Mouse (Mus musculus): ENCODE measurements around the gene Pipox. TPM values are rescaled to one million over a fixed set of nuclear protein-coding genes. Genes with fewer than 3 reads are reported as not detected.

Gene Pipox
- polyA plus RNA-seq, 1 experiment from 2014 or later, result 25.5 TPM

GRCm38 (mm10) chr11:77927837-77928236 is 33.9 kb upstream of the Pipox start:
- peaks cover 8% of the 10 kb centered on the region; the same call in 1 of the 2 replicates for H3K4me1 ChIP-seq (replicated peaks)
- no peak overlapping the region for H3K4me3 ChIP-seq (replicated peaks)
- no peak overlapping the region for H3K4me2 ChIP-seq
- H3K27ac ChIP-seq (replicated peaks), result no peak overlapping the region
- H3K9ac ChIP-seq, result no peak overlapping the region
- 45% methylated on average over 5 of the region's 5 CpGs for WGBS (ENCODE audit: insufficient replicate concordance)
- ATAC-seq (ENCODE audit: insufficient read depth), result no peak
- no peaks in the 10 kb centered on the region for H3K36me3 ChIP-seq (replicated peaks)
- H3K9me3 ChIP-seq (replicated peaks), result no peaks in the 10 kb centered on the region
- peaks cover 74% of the 10 kb centered on the region for H3K27me3 ChIP-seq

- 18% methylated on average over 9 of the region's 9 CpGs for WGBS (ENCODE audit: insufficient replicate concordance)
- no peak for ATAC-seq (ENCODE audit: insufficient read depth)
- H3K27me3 ChIP-seq, result peaks cover 62% of the 10 kb centered on the region
- no peak overlapping the region for H3K4me3 ChIP-seq (replicated peaks)
- H3K4me2 ChIP-seq, result no peak overlapping the region
- H3K9me3 ChIP-seq (replicated peaks), result no peaks in the 10 kb centered on the region
- peaks cover 7% of the 10 kb centered on the region; the same call in 1 of the 2 replicates for H3K4me1 ChIP-seq (replicated peaks)
- H3K36me3 ChIP-seq (replicated peaks), result no peaks in the 10 kb centered on the region
- H3K9ac ChIP-seq, result no peak overlapping the region
- H3K27ac ChIP-seq (replicated peaks), result no peak overlapping the region
These were observed 32.8 kb upstream of the Pipox start for GRCm38 (mm10) chr11:77926666-77927065.

GRCm38 (mm10) chr11:77925836-77926657 is 32.2 kb upstream of the Pipox start:
- 28% methylated on average over 9 of the region's 9 CpGs for WGBS (ENCODE audit: insufficient replicate concordance)
- peaks cover 56% of the 10 kb centered on the region for H3K27me3 ChIP-seq
- no peak overlapping the region for H3K27ac ChIP-seq (replicated peaks)
- no peak overlapping the region for H3K4me3 ChIP-seq (replicated peaks)
- no peak for ATAC-seq (ENCODE audit: insufficient read depth)
- no peaks in the 10 kb centered on the region for H3K36me3 ChIP-seq (replicated peaks)
- H3K9me3 ChIP-seq (replicated peaks), result no peaks in the 10 kb centered on the region
- H3K9ac ChIP-seq, result no peak overlapping the region
- H3K4me2 ChIP-seq, result no peak overlapping the region
- 0 out of 2 replicates have a peak, but pooled peaks cover under 1% of the 10 kb centered on the region for H3K4me1 ChIP-seq (replicated peaks)

- Histone ChIP-seq H3K27ac (replicated peaks) (no peak overlapping the region), H3K4me2 (no peak overlapping the region), H3K36me3 (replicated peaks) (no peaks in the 10 kb centered on the region), H3K4me1 (replicated peaks) (no peaks in the 10 kb centered on the region), H3K27me3 (peaks cover 28% of the 10 kb centered on the region), H3K9ac (no peak overlapping the region), H3K4me3 (replicated peaks) (no peak overlapping the region), H3K9me3 (replicated peaks) (no peaks in the 10 kb centered on the region)
- 51% methylated on average over 4 of the region's 4 CpGs for WGBS (ENCODE audit: insufficient replicate concordance)
- ATAC-seq (ENCODE audit: insufficient read depth), result no peak
These were observed 29.4 kb upstream of the Pipox start for GRCm38 (mm10) chr11:77923285-77923684.

GRCm38 (mm10) chr11:77917166-77917565 is 23.3 kb upstream of the Pipox start:
- Histone ChIP-seq H3K9ac (no peak overlapping the region), H3K27ac (replicated peaks) (no peak overlapping the region), H3K36me3 (replicated peaks) (no peaks in the 10 kb centered on the region), H3K27me3 (peaks cover 54% of the 10 kb centered on the region), H3K4me2 (no peak overlapping the region), H3K4me3 (replicated peaks) (no peak overlapping the region), H3K9me3 (replicated peaks) (no peaks in the 10 kb centered on the region), H3K4me1 (replicated peaks) (no peaks in the 10 kb centered on the region)
- WGBS (ENCODE audit: insufficient replicate concordance), result 44% methylated on average over 10 of the region's 10 CpGs
- ATAC-seq (ENCODE audit: insufficient read depth), result no peak

- no peaks in the 10 kb centered on the region for H3K36me3 ChIP-seq (replicated peaks)
- no peak for ATAC-seq (ENCODE audit: insufficient read depth)
- no peaks in the 10 kb centered on the region for H3K9me3 ChIP-seq (replicated peaks)
- H3K4me2 ChIP-seq, result no peak overlapping the region
- H3K27ac ChIP-seq (replicated peaks), result no peak overlapping the region
- 51% methylated on average over 4 of the region's 4 CpGs for WGBS (ENCODE audit: insufficient replicate concordance)
- no peaks in the 10 kb centered on the region for H3K4me1 ChIP-seq (replicated peaks)
- no peak overlapping the region for H3K9ac ChIP-seq
- H3K4me3 ChIP-seq (replicated peaks), result no peak overlapping the region
- peaks cover 56% of the 10 kb centered on the region for H3K27me3 ChIP-seq
These were observed 22.8 kb upstream of the Pipox start for GRCm38 (mm10) chr11:77916741-77917140.

DNA sequence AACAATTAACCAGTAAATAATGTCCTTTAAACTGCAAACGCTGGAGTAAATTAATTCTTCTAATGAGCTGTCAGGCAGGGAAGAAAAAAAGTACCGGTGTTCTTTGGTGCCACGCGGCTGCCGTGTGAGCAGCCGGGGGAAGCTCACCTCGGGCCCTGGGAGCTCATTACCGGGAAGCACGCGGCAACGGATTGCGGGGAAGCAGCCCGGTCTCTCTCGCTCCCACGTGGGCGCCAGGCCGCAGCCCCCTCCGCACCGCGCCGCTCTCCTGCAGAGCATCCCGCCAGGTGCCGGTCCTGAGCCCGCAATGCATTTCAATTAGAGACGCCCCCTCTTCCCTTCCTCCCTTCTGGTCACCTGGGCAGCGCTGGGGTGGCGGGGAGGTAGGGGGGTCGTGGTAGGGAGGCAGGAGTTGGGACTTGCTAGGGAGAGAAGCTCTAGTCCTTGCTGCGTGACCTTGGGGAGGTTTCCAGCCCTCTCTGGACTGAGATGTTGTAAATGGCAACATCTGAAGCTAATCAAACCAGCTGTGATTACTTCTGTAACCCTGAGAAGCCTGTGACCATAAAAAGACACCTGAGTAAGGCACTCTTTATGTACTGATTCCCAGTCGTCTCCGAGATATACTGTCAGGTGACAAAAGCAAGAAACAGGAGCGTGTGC is 20.8 kb upstream of the Pipox start:
- H3K4me2 ChIP-seq, result no peak overlapping the region
- no peaks in the 10 kb centered on the region for H3K9me3 ChIP-seq (replicated peaks)
- 6% methylated on average over 32 of the region's 32 CpGs for WGBS (ENCODE audit: insufficient replicate concordance)
- no peak overlapping the region for H3K4me3 ChIP-seq (replicated peaks)
- H3K36me3 ChIP-seq (replicated peaks), result no peaks in the 10 kb centered on the region
- H3K4me1 ChIP-seq (replicated peaks), result no peaks in the 10 kb centered on the region
- peaks cover 70% of the 10 kb centered on the region for H3K27me3 ChIP-seq
- H3K9ac ChIP-seq, result no peak overlapping the region
- no peak overlapping the region for H3K27ac ChIP-seq (replicated peaks)
- ATAC-seq (ENCODE audit: insufficient read depth), result no peak

DNA sequence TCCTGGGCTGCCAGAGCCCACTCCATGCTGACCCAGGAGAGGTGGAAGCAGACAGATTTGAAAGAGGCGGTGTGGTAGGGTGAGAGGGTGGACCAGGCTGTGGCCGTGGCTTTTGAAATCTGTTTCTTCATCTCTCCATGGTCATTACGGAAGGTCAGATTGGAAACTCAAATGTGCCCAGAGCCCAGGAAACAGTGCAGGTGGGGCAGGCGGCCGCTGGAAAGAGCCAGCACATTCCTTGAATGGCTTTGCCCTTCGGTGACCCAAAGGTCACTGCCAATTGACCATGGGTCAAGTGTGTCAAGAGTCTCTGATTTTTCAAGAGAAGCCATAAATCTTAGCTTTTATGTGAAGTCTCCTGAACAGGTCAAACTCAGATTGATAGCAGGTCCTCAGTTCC is 19.6 kb upstream of the Pipox start:
- peaks cover 78% of the 10 kb centered on the region for H3K27me3 ChIP-seq
- no peak overlapping the region for H3K9ac ChIP-seq
- H3K4me2 ChIP-seq, result no peak overlapping the region
- H3K4me3 ChIP-seq (replicated peaks), result no peak overlapping the region
- H3K4me1 ChIP-seq (replicated peaks), result no peaks in the 10 kb centered on the region
- no peak overlapping the region for H3K27ac ChIP-seq (replicated peaks)
- WGBS (ENCODE audit: insufficient replicate concordance), result 58% methylated on average over 6 of the region's 6 CpGs
- H3K36me3 ChIP-seq (replicated peaks), result no peaks in the 10 kb centered on the region
- H3K9me3 ChIP-seq (replicated peaks), result no peaks in the 10 kb centered on the region
- no peak for ATAC-seq (ENCODE audit: insufficient read depth)

DNA sequence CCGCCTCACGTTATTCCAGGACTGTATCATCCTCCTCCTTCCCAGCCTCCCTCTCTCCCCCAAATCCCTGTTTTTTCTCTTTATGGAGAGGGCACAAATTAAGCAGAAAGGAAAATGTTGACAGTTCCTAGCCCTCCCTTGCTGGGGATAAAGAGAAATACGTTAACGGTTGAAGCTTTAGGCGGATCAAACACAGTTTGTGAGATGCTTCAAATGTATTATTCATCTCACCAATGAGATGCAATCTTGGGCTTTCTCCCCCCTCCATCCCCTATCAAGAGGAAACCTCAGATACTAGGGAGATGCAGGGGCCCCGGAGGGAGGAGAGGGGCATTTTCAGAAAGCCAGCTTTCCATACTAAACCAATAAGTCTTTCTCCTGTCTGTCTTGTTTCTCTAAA is 15.9 kb upstream of the Pipox start:
- Histone ChIP-seq H3K4me1 (replicated peaks) (no peaks in the 10 kb centered on the region), H3K4me3 (replicated peaks) (no peak overlapping the region), H3K27ac (replicated peaks) (no peak overlapping the region), H3K9me3 (replicated peaks) (no peaks in the 10 kb centered on the region), H3K27me3 (peaks cover 81% of the 10 kb centered on the region), H3K36me3 (replicated peaks) (no peaks in the 10 kb centered on the region), H3K9ac (no peak overlapping the region), H3K4me2 (no peak overlapping the region)
- 21% methylated on average over 6 of the region's 6 CpGs for WGBS (ENCODE audit: insufficient replicate concordance)
- ATAC-seq (ENCODE audit: insufficient read depth), result no peak

GRCm38 (mm10) chr11:77909376-77909775 is 15.5 kb upstream of the Pipox start:
- no peak for ATAC-seq (ENCODE audit: insufficient read depth)
- H3K27me3 ChIP-seq, result peaks cover 79% of the 10 kb centered on the region
- H3K36me3 ChIP-seq (replicated peaks), result no peaks in the 10 kb centered on the region
- no peaks in the 10 kb centered on the region for H3K4me1 ChIP-seq (replicated peaks)
- H3K4me2 ChIP-seq, result no peak overlapping the region
- H3K9ac ChIP-seq, result no peak overlapping the region
- WGBS (ENCODE audit: insufficient replicate concordance), result 25% methylated on average over 5 of the region's 5 CpGs
- no peak overlapping the region for H3K27ac ChIP-seq (replicated peaks)
- no peaks in the 10 kb centered on the region for H3K9me3 ChIP-seq (replicated peaks)
- H3K4me3 ChIP-seq (replicated peaks), result no peak overlapping the region

DNA sequence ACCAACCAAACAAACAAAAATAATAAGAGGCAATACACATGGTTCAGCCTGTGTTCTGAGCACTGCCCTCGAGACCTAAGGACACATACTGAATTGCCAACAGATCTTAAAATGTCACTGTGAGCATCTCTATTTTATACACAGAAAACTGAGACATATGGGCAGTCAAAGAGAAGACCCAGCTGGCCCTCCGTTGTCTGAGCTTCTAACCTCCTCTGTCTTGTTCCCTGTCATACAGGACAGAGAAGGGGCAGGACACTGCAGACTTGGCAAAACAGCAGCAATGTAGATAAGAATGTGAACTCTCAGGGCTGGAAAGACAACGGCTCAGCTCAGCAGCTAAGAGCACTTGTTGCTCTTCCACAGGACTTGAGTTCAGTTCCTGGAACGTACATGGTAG is 14.6 kb upstream of the Pipox start:
- Histone ChIP-seq H3K4me3 (replicated peaks) (no peak overlapping the region), H3K4me2 (no peak overlapping the region), H3K4me1 (replicated peaks) (no peaks in the 10 kb centered on the region), H3K27ac (replicated peaks) (no peak overlapping the region), H3K27me3 (peaks cover 76% of the 10 kb centered on the region), H3K36me3 (replicated peaks) (no peaks in the 10 kb centered on the region), H3K9me3 (replicated peaks) (no peaks in the 10 kb centered on the region), H3K9ac (no peak overlapping the region)
- whole genome bisulfite sequencing (ENCODE audit: insufficient replicate concordance), result 33% methylated on average over 4 of the region's 4 CpGs
- no peak for ATAC-seq (ENCODE audit: insufficient read depth)

Data from liver, embryonic 15.5 days (tissue).